Mouse (Mus musculus) embryonic fibroblast, embryonic 13.5 days (primary cell): ENCODE measurements at regions not wholly inside any gene's neighbourhood (a gene's known extent, or its start where the extent isn't known, plus 50 kb on each side); places are given as distances from the start of the nearest gene placed in this dataset.

Experiments used
- CTCF ChIP-seq: IDR thresholded peaks from 2 replicates; pipeline ENCODE4 v1.5.1; 2011; ENCODE audit warnings: mild to moderate bottlenecking, control low read depth, low read length, moderate library complexity, borderline replicate concordance; ENCODE audit not compliant: insufficient read depth
- POLR2A ChIP-seq: IDR thresholded peaks from 2 replicates; pipeline ENCODE4 v1.6.1; 2011; ENCODE audit warnings: low read depth, mild to moderate bottlenecking, control low read depth, low read length, moderate library complexity

- no peak for TF ChIP-seq CTCF
- no peak for TF ChIP-seq POLR2A
Observed at GRCm38 (mm10) chr1:183660541-183660940, 242.5 kb downstream of the Hhipl2 start.
